Mouse (Mus musculus) midbrain, embryonic 11.5 days (tissue): ENCODE results near the gene Slc35b4. TPM values are rescaled to one million over a fixed set of nuclear protein-coding genes. Genes with fewer than 3 reads are reported as not detected.

Source experiments
- ATAC-seq: fragments of 200-750 bp; cut with Nextera tagmentation; 2 replicates; pipeline ENCODE4 v1.8.0; 2017; ENCODE audit warnings: moderate TSS enrichment, moderate library complexity; ENCODE audit not compliant: low FRiP score
- DNase-seq: peaks from one replicate; pipeline ENCODE4 v3.0.0; 2015; ENCODE audit warnings: low spot score; ENCODE audit errors: missing footprints
- H3K27ac ChIP-seq: fragments of 300-500 bp; sonication (generic); 2 replicates; pipeline ENCODE4 v1.5.1; 2014; ENCODE audit warnings: low read depth, low read length
- H3K27me3 ChIP-seq: fragments of 300-500 bp; sonication (generic); 2 replicates; pipeline ENCODE4 v1.6.1; 2014; ENCODE audit warnings: mild to moderate bottlenecking, low read length, moderate library complexity, mixed read lengths; ENCODE audit not compliant: control insufficient read depth, insufficient read depth
- H3K36me3 ChIP-seq: fragments of 300-500 bp; sonication (generic); 2 replicates; pipeline ENCODE4 v1.6.1; 2014; ENCODE audit warnings: mild to moderate bottlenecking, low read length, moderate library complexity, mixed read lengths; ENCODE audit not compliant: control insufficient read depth, insufficient read depth
- H3K4me1 ChIP-seq: fragments of 300-500 bp; sonication (generic); 2 replicates; pipeline ENCODE4 v1.6.1; 2014; ENCODE audit warnings: low read length; ENCODE audit not compliant: control insufficient read depth, insufficient read depth
- H3K4me2 ChIP-seq: fragments of 300-500 bp; sonication (generic); 2 replicates; pipeline ENCODE4 v1.6.1; 2014; ENCODE audit warnings: mild to moderate bottlenecking, moderate library complexity
- H3K4me3 ChIP-seq: fragments of 300-500 bp; sonication (generic); 2 replicates; pipeline ENCODE4 v1.5.1; 2014; ENCODE audit warnings: low read depth, low read length
- H3K9ac ChIP-seq: fragments of 300-500 bp; sonication (generic); 2 replicates; pipeline ENCODE4 v1.6.1; 2014; ENCODE audit warnings: low read length
- H3K9me3 ChIP-seq: fragments of 300-500 bp; sonication (generic); 2 replicates; pipeline ENCODE4 v1.6.1; 2016; ENCODE audit warnings: low read length; ENCODE audit not compliant: control insufficient read depth
- WGBS: fragments of 180-500 bp; shearing (Covaris S2); extraction: QIAGEN DNeasy Blood & Tissue Kit; methylation state at CpG from one replicate; pipeline ENCODE4 v1.1.7; 2014; 5-methylcytosine and 5-hydroxymethylcytosine counted together
- polyA plus RNA-seq: library from polyadenylated mRNA; unstranded; fragments of >200 nt; fragmentation: Nextera tagmentation; extraction: Ambion mirVana; gene quantifications from 2 replicates; pipeline ENCODE4 v1.2.1, GENCODE M21; 2014

Slc35b4 gene
- polyA plus RNA-seq, 1 experiment from 2014 or later, result 55.8 TPM

DNA sequence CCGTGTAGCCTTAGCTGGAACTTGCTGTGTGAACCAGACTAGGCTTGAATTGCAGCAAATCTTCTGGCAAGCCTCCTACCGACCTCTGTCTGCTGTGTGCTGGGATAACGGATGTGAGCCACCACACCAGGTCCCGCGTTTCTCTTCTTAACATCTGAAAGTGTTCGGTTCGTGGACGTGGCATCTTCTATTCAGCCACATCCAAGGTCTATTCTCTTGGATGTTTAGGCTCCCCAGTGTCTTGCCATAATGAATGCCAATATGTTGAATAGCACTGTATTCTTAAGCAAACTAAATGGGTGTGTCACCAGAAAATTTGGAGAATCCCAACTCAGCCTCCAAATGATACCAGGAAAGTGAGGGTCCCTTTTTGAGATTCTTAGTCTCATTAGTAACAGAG is 14.5 kb upstream of the Slc35b4 start:
- Histone ChIP-seq H3K27me3 (no peaks in the 10 kb centered on the region), H3K4me3 (no peak overlapping the region), H3K27ac (no peak overlapping the region), H3K36me3 (no peaks in the 10 kb centered on the region), H3K9me3 (no peaks in the 10 kb centered on the region), H3K4me2 (no peak overlapping the region), H3K4me1 (peaks cover 4% of the 10 kb centered on the region; the same call in 1 of the 2 replicates), H3K9ac (no peak overlapping the region)
- 92% methylated on average over 8 of the region's 8 CpGs for WGBS
- ATAC-seq (no peak), DNase-seq (no peak)

DNA sequence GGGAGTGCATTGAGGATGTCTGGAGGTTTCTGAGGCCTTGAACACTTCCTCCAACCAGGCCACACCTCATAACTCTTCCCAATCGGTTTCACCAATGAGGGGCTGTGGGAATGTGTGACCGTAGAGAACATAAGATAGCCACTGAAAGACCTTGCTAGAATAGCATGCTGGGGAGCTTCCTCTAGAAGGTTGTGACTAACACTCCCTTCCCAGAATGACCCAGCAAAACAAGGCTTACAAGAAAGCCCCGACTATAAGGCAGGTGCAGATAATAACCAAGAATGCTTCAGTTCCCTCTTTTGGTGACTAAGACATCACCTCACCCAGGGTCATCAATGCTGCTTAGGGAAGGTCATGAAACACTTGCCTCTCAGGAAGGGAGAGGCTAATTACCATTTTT is 12.6 kb upstream of the Slc35b4 start:
- no peak for ATAC-seq
- no peaks in the 10 kb centered on the region for H3K36me3 ChIP-seq
- H3K4me3 ChIP-seq, result no peak overlapping the region
- 87% methylated on average over 3 of the region's 3 CpGs for WGBS
- no peak overlapping the region for H3K4me2 ChIP-seq
- no peak overlapping the region for H3K9ac ChIP-seq
- no peaks in the 10 kb centered on the region for H3K9me3 ChIP-seq
- H3K4me1 ChIP-seq, result peaks cover 4% of the 10 kb centered on the region; the same call in 1 of the 2 replicates
- no peak overlapping the region for H3K27ac ChIP-seq
- DNase-seq, result no peak
- H3K27me3 ChIP-seq, result no peaks in the 10 kb centered on the region

DNA sequence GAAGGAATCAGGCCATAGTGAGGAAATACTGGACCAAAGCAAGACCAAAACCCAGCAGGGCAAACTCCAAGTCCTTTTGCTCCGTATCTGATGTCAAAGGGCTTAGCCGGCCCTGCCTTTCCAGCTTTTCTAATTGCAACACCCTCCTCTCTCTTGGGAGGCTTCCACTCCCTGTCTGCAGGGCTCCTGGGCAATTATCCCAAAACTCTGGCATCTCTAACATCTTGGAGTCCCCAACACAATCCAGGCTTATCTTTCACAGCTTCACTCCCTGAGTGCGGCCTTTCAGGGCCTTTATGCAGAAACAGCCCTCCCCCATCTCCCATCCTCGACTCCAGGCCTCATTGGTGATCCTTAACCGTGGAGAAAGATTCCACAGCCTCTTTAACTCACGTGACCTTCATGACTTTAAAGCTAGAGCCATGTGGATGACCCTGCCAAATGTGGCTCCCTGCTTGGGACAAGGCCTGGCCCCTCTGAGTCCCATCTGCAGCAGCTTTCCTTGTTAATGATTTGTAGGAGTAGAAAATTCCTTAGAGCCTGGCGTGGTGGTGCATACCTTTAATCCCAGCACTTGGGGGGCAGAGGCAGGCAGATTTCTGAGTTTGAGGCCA is 11.2 kb upstream of the Slc35b4 start:
- no peaks in the 10 kb centered on the region for H3K27me3 ChIP-seq
- no peaks in the 10 kb centered on the region for H3K9me3 ChIP-seq
- no peak overlapping the region for H3K9ac ChIP-seq
- WGBS, result 24% methylated on average over 7 of the region's 7 CpGs
- no peak overlapping the region for H3K4me3 ChIP-seq
- no peak for DNase-seq
- H3K4me1 ChIP-seq, result peaks cover 4% of the 10 kb centered on the region; the same call in 1 of the 2 replicates
- H3K27ac ChIP-seq, result peak overlapping the region; percentile 41; the same call in 1 of the 2 replicates
- H3K4me2 ChIP-seq, result no peak overlapping the region
- no peaks in the 10 kb centered on the region for H3K36me3 ChIP-seq
- peak; percentile 36 for ATAC-seq

DNA sequence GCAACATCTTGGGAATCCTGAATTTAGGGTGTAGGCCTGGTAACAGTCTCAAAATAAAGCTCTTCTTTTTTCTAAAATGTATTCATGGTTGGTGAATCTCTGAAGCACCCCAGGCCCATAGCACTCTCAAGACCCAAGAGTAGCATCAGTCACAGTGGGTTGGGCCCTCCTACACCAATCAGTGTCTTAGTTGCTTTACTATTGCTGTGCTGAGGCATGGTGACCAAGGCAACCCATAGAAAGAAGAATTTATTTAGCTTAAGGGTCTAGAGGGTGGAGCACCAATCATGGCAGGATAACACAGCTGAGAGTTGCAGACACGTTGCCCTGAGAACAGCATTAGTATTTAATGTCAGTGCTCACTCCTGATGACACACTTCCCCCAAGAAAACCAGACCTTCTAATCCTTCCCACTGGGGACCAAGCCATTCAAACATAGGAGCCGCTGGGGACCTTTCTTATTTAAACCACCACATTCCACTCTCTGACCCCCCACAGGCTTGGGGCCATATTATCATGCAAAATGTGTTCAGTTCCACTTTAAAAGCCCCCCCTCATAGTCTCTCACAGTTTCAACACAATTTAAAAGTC is 10.5 kb upstream of the Slc35b4 start:
- Histone ChIP-seq H3K9me3 (no peaks in the 10 kb centered on the region), H3K9ac (no peak overlapping the region), H3K36me3 (no peaks in the 10 kb centered on the region), H3K4me1 (peaks cover 4% of the 10 kb centered on the region; the same call in 1 of the 2 replicates), H3K27me3 (no peaks in the 10 kb centered on the region), H3K27ac (peak overlapping the region; percentile 41; the same call in 1 of the 2 replicates), H3K4me3 (no peak overlapping the region), H3K4me2 (no peak overlapping the region)
- 12% methylated on average over 2 of the region's 2 CpGs for WGBS
- peak; percentile 86 for DNase-seq
- ATAC-seq, result peak; percentile 87

DNA sequence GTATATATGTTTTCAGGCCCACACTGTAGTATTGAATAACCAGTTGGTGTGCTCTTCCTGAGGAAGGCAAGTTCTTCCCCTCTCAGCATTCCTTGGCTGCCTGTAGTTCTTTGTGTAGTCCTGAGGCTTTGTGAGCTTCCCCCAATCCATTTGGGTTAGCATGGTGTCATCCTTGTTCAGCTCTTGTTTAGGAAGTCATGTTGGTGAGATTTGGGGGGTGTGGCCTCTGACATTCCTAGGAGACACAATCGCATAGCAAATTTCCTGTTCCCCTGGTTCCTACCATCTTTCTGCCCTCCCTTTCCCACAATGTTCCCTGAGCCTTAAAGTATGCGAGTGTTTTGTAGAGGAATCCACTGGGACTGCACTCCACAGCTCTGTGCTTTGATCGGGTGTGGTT is 6.4 kb upstream of the Slc35b4 start:
- no peak overlapping the region for H3K27ac ChIP-seq
- no peaks in the 10 kb centered on the region for H3K36me3 ChIP-seq
- H3K9me3 ChIP-seq, result peaks cover 2% of the 10 kb centered on the region; the same call in 1 of the 2 replicates
- peak; percentile 53 for DNase-seq
- no peak overlapping the region for H3K4me2 ChIP-seq
- no peak overlapping the region for H3K4me3 ChIP-seq
- 90% methylated on average over 3 of the region's 3 CpGs for WGBS
- peaks cover 4% of the 10 kb centered on the region; the same call in 1 of the 2 replicates for H3K4me1 ChIP-seq
- H3K9ac ChIP-seq, result no peak overlapping the region
- H3K27me3 ChIP-seq, result no peaks in the 10 kb centered on the region
- ATAC-seq, result no peak

DNA sequence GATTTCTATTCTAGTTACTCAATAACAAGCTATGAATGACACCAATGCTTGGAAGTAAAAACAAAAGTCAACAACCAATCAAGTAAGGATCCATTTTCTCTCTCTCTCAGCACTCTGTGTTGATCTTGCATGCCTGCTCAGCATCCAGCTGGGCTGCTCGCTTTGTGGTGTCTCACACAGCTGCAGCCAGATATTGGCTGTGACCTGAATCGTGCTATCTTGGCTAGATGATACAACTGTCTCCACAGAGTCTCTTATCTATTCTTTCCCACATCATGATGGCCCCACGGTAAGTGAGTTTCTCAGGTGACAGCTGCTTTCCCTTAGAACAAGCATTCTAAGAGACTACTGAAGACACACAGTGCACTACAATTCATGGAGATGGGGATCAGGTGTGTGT is 5.0 kb upstream of the Slc35b4 start:
- Histone ChIP-seq H3K27me3 (no peaks in the 10 kb centered on the region), H3K27ac (no peak overlapping the region), H3K4me2 (no peak overlapping the region), H3K9ac (no peak overlapping the region), H3K9me3 (peaks cover 2% of the 10 kb centered on the region; the same call in 1 of the 2 replicates), H3K4me3 (no peak overlapping the region), H3K4me1 (peaks cover 1% of the 10 kb centered on the region; the same call in 1 of the 2 replicates), H3K36me3 (no peaks in the 10 kb centered on the region)
- DNase-seq, result no peak
- WGBS, result 85% methylated on average over 3 of the region's 3 CpGs
- ATAC-seq, result no peak

DNA sequence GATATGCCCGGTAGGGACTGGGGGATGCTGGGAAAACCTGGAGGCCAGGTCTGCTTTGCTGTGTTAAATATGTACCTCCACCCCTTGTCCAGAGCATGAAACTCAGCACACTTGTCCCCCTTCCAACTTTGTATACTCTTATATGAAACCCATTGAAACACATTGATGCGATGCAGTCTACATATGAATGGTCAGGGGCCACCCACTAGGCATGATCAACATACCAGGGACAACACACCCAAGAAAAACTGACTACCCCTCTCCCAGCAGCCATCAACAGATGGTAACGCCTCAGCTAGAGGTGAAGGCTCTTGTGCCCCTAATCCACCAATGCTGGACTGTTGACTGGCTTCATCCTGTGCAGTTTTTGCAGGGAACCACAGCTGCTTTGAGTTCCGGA is 3.0 kb upstream of the Slc35b4 start:
- H3K36me3 ChIP-seq, result no peaks in the 10 kb centered on the region
- H3K27ac ChIP-seq, result no peak overlapping the region
- ATAC-seq (no peak), DNase-seq (no peak)
- no peak overlapping the region for H3K4me2 ChIP-seq
- 86% methylated on average over 4 of the region's 4 CpGs for WGBS
- H3K9me3 ChIP-seq, result peaks cover 2% of the 10 kb centered on the region; the same call in 1 of the 2 replicates
- H3K27me3 ChIP-seq, result no peaks in the 10 kb centered on the region
- H3K4me1 ChIP-seq, result peaks cover 9% of the 10 kb centered on the region
- no peak overlapping the region for H3K4me3 ChIP-seq
- H3K9ac ChIP-seq, result no peak overlapping the region

DNA sequence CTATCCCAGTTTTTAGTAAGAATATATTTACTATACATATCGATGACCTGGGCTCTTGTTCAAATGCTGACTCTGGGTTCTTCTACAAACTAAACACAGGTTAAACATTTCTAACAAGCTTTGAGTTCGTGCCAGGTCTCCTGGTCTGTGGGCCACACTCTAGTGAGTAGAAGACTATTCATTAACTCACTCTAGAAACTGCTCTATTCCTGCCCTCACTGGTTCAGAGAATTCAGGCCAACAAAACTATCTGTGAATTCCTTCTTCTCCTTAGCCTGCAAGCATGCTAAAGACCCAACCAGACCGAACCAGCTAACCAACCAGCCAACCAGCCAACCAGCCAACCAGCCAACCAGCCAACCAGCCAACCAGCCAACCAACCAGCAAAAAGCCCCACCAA is 2.1 kb upstream of the Slc35b4 start:
- Histone ChIP-seq H3K36me3 (no peaks in the 10 kb centered on the region), H3K4me1 (peaks cover 9% of the 10 kb centered on the region), H3K27me3 (no peaks in the 10 kb centered on the region), H3K27ac (no peak overlapping the region), H3K9ac (no peak overlapping the region), H3K4me3 (no peak overlapping the region), H3K4me2 (no peak overlapping the region), H3K9me3 (peaks cover 2% of the 10 kb centered on the region; the same call in 1 of the 2 replicates)
- 84% methylated on average over 3 of the region's 3 CpGs for WGBS
- no peak for ATAC-seq
- DNase-seq, result no peak

DNA sequence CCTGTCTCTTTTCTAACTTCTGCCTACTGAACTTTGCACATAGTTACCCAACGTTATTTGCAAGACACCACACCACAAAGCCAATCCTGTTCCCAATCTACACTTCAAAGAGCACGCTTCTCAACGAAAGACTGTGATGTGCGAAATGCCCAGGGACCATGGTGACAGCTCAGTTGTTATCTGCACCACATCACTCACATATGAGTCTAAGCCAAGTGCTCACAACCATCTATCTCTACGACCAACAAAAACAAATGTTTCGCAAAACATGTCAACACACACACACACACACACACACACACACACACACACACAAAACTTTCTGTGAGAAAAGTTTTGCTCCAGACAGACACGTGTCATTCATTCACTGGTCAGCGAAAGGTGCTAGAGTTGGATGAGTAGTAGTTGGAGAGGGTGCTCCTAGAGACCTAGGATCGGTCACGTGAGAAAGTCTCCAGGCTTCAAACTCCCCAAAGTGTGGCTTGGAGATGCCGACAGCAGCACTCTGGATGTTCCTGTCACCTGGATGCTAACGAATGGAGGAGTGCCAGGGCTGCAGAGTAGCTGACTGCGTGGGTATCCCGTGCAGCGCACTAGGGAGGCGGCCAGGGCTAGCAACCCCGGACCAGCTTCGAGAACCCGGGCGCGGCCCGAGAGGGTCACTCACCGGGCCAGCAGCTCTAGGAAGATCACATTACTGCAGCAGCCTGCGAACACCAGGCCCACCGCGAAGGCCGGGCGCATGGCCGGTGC is 624 bp downstream of the Slc35b4 start:
- Histone ChIP-seq H3K4me3 (peak overlapping the region; percentile 81), H3K4me1 (peaks cover 9% of the 10 kb centered on the region), H3K9me3 (peaks cover 2% of the 10 kb centered on the region; the same call in 1 of the 2 replicates), H3K36me3 (no peaks in the 10 kb centered on the region), H3K27ac (peak overlapping the region; percentile 50; the same call in 1 of the 2 replicates), H3K27me3 (no peaks in the 10 kb centered on the region), H3K4me2 (peak overlapping the region; percentile 49), H3K9ac (peak overlapping the region; percentile 90)
- DNase-seq (no peak), ATAC-seq (peak; percentile 89)
- WGBS, result 4% methylated on average over 29 of the region's 29 CpGs
